Mouse (Mus musculus) forebrain, embryonic 16.5 days (tissue): Measurements from ENCODE around the gene Olfr1143. TPM values are rescaled to one million over a fixed set of nuclear protein-coding genes. Genes with fewer than 3 reads are reported as not detected.

ENCODE experiments used
- ATAC-seq: fragments of 200-750 bp; cut with Nextera tagmentation; 2 replicates; pipeline ENCODE4 v1.8.0; 2017; ENCODE audit warnings: mild to moderate bottlenecking, moderate library complexity
- H3K27ac ChIP-seq: fragments of 300-500 bp; sonication (generic); 2 replicates; pipeline ENCODE4 v1.5.1; 2014; ENCODE audit warnings: low read length, control low read depth
- H3K27me3 ChIP-seq: fragments of 300-500 bp; sonication (generic); replicated peaks from 2 replicates; pipeline ENCODE4 v1.6.1; 2014; ENCODE audit warnings: low read length; ENCODE audit not compliant: control insufficient read depth, insufficient read depth
- H3K36me3 ChIP-seq: fragments of 300-500 bp; sonication (generic); 2 replicates; pipeline ENCODE4 v1.6.1; 2014; ENCODE audit not compliant: control insufficient read depth, insufficient read depth
- H3K4me1 ChIP-seq: fragments of 300-500 bp; sonication (generic); replicated peaks from 2 replicates; pipeline ENCODE4 v1.6.1; 2014; ENCODE audit warnings: low read length; ENCODE audit not compliant: control insufficient read depth, insufficient read depth
- H3K4me2 ChIP-seq: fragments of 300-500 bp; sonication (generic); 2 replicates; pipeline ENCODE4 v1.6.1; 2014; ENCODE audit warnings: mild to moderate bottlenecking, low read length, control low read depth
- H3K4me3 ChIP-seq: fragments of 300-500 bp; sonication (generic); replicated peaks from 2 replicates; pipeline ENCODE4 v1.5.1; 2014; ENCODE audit warnings: mild to moderate bottlenecking, low read length, control low read depth
- H3K9ac ChIP-seq: fragments of 300-500 bp; sonication (generic); replicated peaks from 2 replicates; pipeline ENCODE4 v1.6.1; 2014; ENCODE audit warnings: low read depth, low read length, control low read depth
- H3K9me3 ChIP-seq: fragments of 300-500 bp; sonication (generic); 2 replicates; pipeline ENCODE4 v1.6.1; 2016; ENCODE audit warnings: low read length; ENCODE audit not compliant: control insufficient read depth
- WGBS: fragments of 180-500 bp; shearing (Covaris S2); extraction: QIAGEN DNeasy Blood & Tissue Kit; methylation state at CpG from one replicate; pipeline ENCODE4 v1.1.7; 2014; 5-methylcytosine and 5-hydroxymethylcytosine counted together
- polyA plus RNA-seq: library from polyadenylated mRNA; unstranded; fragments of >200 nt; fragmentation: Nextera tagmentation; extraction: Ambion mirVana; gene quantifications from 2 replicates; pipeline ENCODE4 v1.2.1, GENCODE M21; 2015

The Olfr1143 gene
- not detected in 2 replicates for polyA plus RNA-seq

DNA sequence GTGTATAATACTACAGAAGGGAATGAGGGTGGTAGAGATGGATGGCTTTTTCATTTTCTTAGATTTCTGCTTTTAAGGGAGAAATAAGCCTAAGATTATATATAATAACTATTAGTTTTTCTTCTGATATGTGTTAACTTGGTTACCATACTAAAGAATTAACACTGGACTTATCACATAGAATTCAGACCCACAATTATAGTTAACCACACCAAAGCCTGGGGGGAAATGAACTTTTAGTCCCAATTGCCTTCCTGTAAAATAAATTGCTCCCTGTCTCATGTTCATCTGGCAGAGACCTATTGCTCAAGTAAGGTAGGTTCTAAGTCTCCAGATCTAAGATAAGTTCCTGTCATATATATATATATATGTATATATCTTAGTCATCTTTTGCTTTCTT lies at the start of gene Olfr1143:
Gene Olfr1143 (plus strand): TSS at position 301 of the 400 bp plus-strand sequence.
- no peak within 1 kb of the TSS for H3K9ac ChIP-seq
- no peaks in the 10 kb centered on the region for H3K27me3 ChIP-seq
- H3K9me3 ChIP-seq, result no peaks in the 10 kb centered on the region
- H3K4me3 ChIP-seq, result no peak within 1 kb of the TSS
- H3K4me1 ChIP-seq, result no peaks in the 10 kb centered on the region
- H3K4me2 ChIP-seq, result no peak within 1 kb of the TSS
- ATAC-seq, result no peak
- no peak within 1 kb of the TSS for H3K27ac ChIP-seq
- H3K36me3 ChIP-seq, result no peaks in the 10 kb centered on the region

DNA sequence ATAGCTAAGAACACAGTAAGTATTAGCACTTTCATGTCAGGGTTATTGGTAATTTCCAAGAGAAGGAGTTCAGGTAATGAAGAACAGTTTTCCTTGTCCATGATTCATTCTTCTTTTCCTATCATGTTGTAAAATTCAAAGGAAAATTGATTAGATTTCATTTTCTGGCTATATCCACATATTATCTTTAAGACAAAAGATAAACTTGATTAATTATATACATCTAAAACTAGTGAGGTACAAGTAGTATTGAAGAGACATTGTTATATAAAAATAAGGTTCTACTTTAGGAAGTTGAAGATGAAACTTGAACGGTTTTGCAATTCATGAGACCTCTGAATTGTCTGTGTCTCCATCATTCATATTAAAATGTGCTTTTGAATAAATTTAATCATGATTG lies 46.5 kb upstream of the Olfr1143 start, which contains the start of gene Olfr1141:
Gene Olfr1141 (minus strand): TSS at position 101 of the 400 bp plus-strand sequence.
- H3K9me3 ChIP-seq, result no peaks in the 10 kb centered on the region
- whole genome bisulfite sequencing, result 85% methylated on average over 1 of the region's 1 CpGs
- H3K4me3 ChIP-seq, result no peak within 1 kb of the TSS
- no peaks in the 10 kb centered on the region for H3K36me3 ChIP-seq
- no peak within 1 kb of the TSS for H3K27ac ChIP-seq
- H3K27me3 ChIP-seq, result no peaks in the 10 kb centered on the region
- H3K9ac ChIP-seq, result no peak within 1 kb of the TSS
- H3K4me1 ChIP-seq, result no peaks in the 10 kb centered on the region
- H3K4me2 ChIP-seq, result no peak within 1 kb of the TSS
- ATAC-seq, result no peak

DNA sequence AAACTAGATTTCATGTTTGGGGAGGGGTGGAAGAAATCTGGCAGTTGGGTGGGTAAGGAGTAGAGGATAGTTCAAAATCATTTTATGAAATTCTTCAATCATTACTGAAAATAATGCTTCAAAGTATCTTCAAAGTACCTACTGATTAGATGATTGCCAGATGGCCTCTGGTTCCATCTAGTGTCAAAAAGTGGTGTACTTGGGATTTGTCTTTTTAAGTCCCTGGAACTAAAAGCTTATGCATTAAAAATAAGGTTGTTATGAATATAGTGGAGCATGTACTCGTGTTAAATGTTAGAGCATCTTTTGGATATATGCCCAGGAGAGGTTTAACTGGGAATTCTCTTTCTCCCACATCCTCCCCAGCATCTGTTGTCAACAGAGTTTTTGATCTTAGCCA lies 24.2 kb upstream of the Olfr1143 start:
- H3K27ac ChIP-seq, result no peak overlapping the region
- 57% methylated on average over 1 of the region's 1 CpGs for WGBS
- no peak overlapping the region for H3K4me2 ChIP-seq
- no peaks in the 10 kb centered on the region for H3K9me3 ChIP-seq
- no peak overlapping the region for H3K4me3 ChIP-seq
- H3K9ac ChIP-seq, result no peak overlapping the region
- no peaks in the 10 kb centered on the region for H3K4me1 ChIP-seq
- H3K27me3 ChIP-seq, result no peaks in the 10 kb centered on the region
- no peak for ATAC-seq
- H3K36me3 ChIP-seq, result no peaks in the 10 kb centered on the region

DNA sequence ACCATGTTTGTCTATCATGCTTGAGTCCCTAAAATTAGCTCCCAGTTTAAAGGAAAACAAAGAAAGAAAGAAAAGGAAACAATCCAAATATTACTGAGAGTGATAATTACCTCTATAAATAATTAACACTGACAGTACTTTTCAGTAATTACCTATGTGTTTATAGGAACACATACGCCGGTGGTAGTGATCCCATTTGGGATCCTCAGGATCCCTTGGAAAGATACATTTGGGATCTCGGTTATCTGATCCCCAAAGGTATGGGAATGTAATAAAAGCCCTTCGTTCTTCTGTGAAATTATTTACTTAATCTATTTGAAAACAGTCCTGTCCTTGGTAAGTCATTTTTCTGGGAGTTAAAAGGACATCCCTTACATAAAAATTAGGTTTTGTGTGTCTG lies 21.2 kb upstream of the Olfr1143 start, which contains the start of gene Olfr152:
Gene Olfr152 (plus strand): TSS at position 301 of the 400 bp plus-strand sequence.
- Histone ChIP-seq H3K4me3 (no peak within 1 kb of the TSS), H3K27ac (no peak within 1 kb of the TSS), H3K27me3 (no peaks in the 10 kb centered on the region), H3K4me1 (no peaks in the 10 kb centered on the region), H3K9ac (no peak within 1 kb of the TSS), H3K4me2 (no peak within 1 kb of the TSS), H3K36me3 (no peaks in the 10 kb centered on the region), H3K9me3 (no peaks in the 10 kb centered on the region)
- ATAC-seq, result no peak
- 75% methylated on average over 4 of the region's 4 CpGs for WGBS

DNA sequence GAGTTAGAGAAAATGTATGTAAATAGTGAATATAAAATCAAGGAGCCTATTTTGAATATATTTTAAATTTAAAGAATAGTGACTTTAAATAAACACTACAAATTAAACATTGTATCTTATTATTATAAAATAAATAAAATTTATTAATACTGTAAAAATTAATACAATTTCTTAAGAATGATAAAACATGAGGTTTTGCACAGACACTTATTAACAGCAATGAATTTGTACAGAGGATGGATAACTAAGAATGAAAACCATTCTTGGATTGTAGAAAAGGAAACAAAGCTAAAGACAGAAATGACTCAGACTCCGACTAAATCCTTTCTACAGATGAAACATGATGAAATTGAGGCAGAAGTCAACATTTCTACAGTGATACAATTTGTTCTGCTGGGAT lies 9.1 kb downstream of the Olfr1143 start, which contains the start of gene Olfr1145:
Gene Olfr1145 (plus strand): TSS at position 301 of the 400 bp plus-strand sequence.
- ATAC-seq, result no peak
- H3K9ac ChIP-seq, result no peak within 1 kb of the TSS
- no peak within 1 kb of the TSS for H3K4me2 ChIP-seq
- no peak within 1 kb of the TSS for H3K4me3 ChIP-seq
- H3K36me3 ChIP-seq, result no peaks in the 10 kb centered on the region
- no peaks in the 10 kb centered on the region for H3K9me3 ChIP-seq
- no peak within 1 kb of the TSS for H3K27ac ChIP-seq
- WGBS, result 79% methylated on average over 1 of the region's 1 CpGs
- H3K4me1 ChIP-seq, result no peaks in the 10 kb centered on the region
- H3K27me3 ChIP-seq, result no peaks in the 10 kb centered on the region

DNA sequence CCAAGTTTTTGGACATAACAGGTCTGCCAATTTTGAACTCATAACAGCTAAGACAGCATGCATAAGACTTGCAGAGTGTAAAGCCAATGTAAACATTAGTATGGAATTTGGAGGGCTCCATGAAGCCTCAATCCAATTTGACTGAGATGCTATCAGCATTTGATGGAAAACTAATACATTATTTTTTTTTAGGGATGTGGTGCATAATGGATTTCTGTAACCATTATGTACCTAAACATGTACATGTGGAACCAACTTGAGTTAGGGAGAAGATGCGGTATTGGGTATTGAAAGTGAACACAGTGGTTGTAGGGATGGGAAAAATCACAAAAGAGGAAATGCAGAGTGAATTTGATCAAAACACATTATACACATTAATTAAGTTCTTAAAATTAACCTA lies 29.8 kb downstream of the Olfr1143 start, which contains the start of gene Olfr1148:
Gene Olfr1148 (plus strand): TSS at position 301 of the 400 bp plus-strand sequence.
- no peak for ATAC-seq
- H3K4me2 ChIP-seq, result no peak within 1 kb of the TSS
- 86% methylated on average over 1 of the region's 1 CpGs for WGBS
- H3K9ac ChIP-seq, result no peak within 1 kb of the TSS
- no peak within 1 kb of the TSS for H3K27ac ChIP-seq
- H3K4me1 ChIP-seq, result no peaks in the 10 kb centered on the region
- H3K27me3 ChIP-seq, result no peaks in the 10 kb centered on the region
- H3K36me3 ChIP-seq, result no peaks in the 10 kb centered on the region
- H3K4me3 ChIP-seq, result no peak within 1 kb of the TSS
- no peaks in the 10 kb centered on the region for H3K9me3 ChIP-seq

DNA sequence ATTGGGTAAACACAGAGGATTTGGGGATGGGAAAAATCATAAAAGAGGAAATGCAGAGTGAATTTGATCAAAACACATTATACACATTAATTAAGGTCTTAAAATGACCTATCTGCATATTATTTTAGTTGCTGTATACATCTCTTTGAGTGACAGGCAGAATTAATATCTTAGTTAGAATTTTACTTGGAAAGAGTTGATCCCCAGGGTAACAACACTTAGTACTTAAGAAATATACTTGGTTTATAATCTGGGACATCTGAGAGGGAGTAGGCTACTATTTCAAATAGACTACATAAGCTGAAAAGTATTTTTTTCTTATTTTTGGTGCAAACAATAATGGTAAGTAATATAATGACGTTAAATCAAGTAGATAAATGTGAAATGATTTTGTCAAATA lies 43.3 kb downstream of the Olfr1143 start, which contains the start of gene Olfr1150-ps1:
Gene Olfr1150-ps1 (plus strand): TSS at position 301 of the 400 bp plus-strand sequence.
- H3K4me1 ChIP-seq, result no peaks in the 10 kb centered on the region
- no peaks in the 10 kb centered on the region for H3K27me3 ChIP-seq
- H3K27ac ChIP-seq, result no peak within 1 kb of the TSS
- H3K9ac ChIP-seq, result no peak within 1 kb of the TSS
- no peak within 1 kb of the TSS for H3K4me3 ChIP-seq
- H3K9me3 ChIP-seq, result no peaks in the 10 kb centered on the region
- no peak within 1 kb of the TSS for H3K4me2 ChIP-seq
- no peak for ATAC-seq
- 87% methylated on average over 1 of the region's 1 CpGs for WGBS
- no peaks in the 10 kb centered on the region for H3K36me3 ChIP-seq

Other genes starting within 250 kb of the Olfr1143 start
- gene Olfr1129, start 226.7 kb upstream of the Olfr1143 start, polyA plus RNA-seq, result not detected in 2 replicates
- gene Olfr1130, start 194.4 kb upstream of the Olfr1143 start, polyA plus RNA-seq, result not detected in 2 replicates
- not detected in 2 replicates for gene Olfr1131, start 173.5 kb upstream of the Olfr1143 start, polyA plus RNA-seq
- not detected in 2 replicates for gene Olfr1132, start 163.1 kb upstream of the Olfr1143 start, polyA plus RNA-seq
- not detected in 2 replicates for gene Olfr1133, start 153.2 kb upstream of the Olfr1143 start, polyA plus RNA-seq
- not detected in 2 replicates for gene Olfr1134, start 142.1 kb upstream of the Olfr1143 start, polyA plus RNA-seq
- not detected in 2 replicates for gene Olfr1135, start 126.9 kb upstream of the Olfr1143 start, polyA plus RNA-seq
- gene Olfr1136, start 106.6 kb upstream of the Olfr1143 start, polyA plus RNA-seq, result not detected in 2 replicates
- not detected in 2 replicates for gene Olfr1137, start 87.4 kb upstream of the Olfr1143 start, polyA plus RNA-seq
- gene Olfr1138, start 60.6 kb upstream of the Olfr1143 start, polyA plus RNA-seq, result not detected in 2 replicates
- not detected in 2 replicates for gene Olfr1140, start 56.8 kb upstream of the Olfr1143 start, polyA plus RNA-seq
- not detected in 2 replicates for gene Olfr1141, start 46.6 kb upstream of the Olfr1143 start, polyA plus RNA-seq
- gene Olfr152, start 21.1 kb upstream of the Olfr1143 start, polyA plus RNA-seq, result not detected in 2 replicates
- gene Olfr1145, start 9.2 kb downstream of the Olfr1143 start, polyA plus RNA-seq, result not detected in 2 replicates
- gene Olfr1148, start 29.9 kb downstream of the Olfr1143 start, polyA plus RNA-seq, result not detected in 2 replicates
- not detected in 2 replicates for gene Olfr1150-ps1, start 43.4 kb downstream of the Olfr1143 start, polyA plus RNA-seq
- not detected in 2 replicates for gene Olfr1151, start 55.3 kb downstream of the Olfr1143 start, polyA plus RNA-seq
- not detected in 2 replicates for gene Olfr1152, start 65.9 kb downstream of the Olfr1143 start, polyA plus RNA-seq
- gene Olfr1153, start 94.4 kb downstream of the Olfr1143 start, polyA plus RNA-seq, result not detected in 2 replicates
- gene Olfr1154, start 104.6 kb downstream of the Olfr1143 start, polyA plus RNA-seq, result not detected in 2 replicates
- not detected in 2 replicates for gene Olfr1155, start 144.5 kb downstream of the Olfr1143 start, polyA plus RNA-seq
- gene Olfr1156, start 152.5 kb downstream of the Olfr1143 start, polyA plus RNA-seq, result not detected in 2 replicates
- gene Olfr1157, start 167.7 kb downstream of the Olfr1143 start, polyA plus RNA-seq, result not detected in 2 replicates
- gene Olfr74, start 174.1 kb downstream of the Olfr1143 start, polyA plus RNA-seq, result not detected in 2 replicates
- gene Olfr1158, start 189.5 kb downstream of the Olfr1143 start, polyA plus RNA-seq, result not detected in 2 replicates
- not detected in 2 replicates for gene Olfr1160, start 207.7 kb downstream of the Olfr1143 start, polyA plus RNA-seq
- not detected in 2 replicates for gene Olfr1161, start 222.2 kb downstream of the Olfr1143 start, polyA plus RNA-seq
- gene Olfr73, start 237.1 kb downstream of the Olfr1143 start, polyA plus RNA-seq, result not detected in 2 replicates